Mouse (Mus musculus) liver, postnatal 0 days (tissue): ENCODE results near the gene Slc46a3.

Experiments
- CTCF ChIP-seq: sonication (generic); IDR thresholded peaks from 2 replicates; pipeline ENCODE4 v1.5.1; 2016; ENCODE audit warnings: antibody characterized with exemption, low read depth
- EP300 ChIP-seq: IDR thresholded peaks from 2 replicates; pipeline ENCODE4 v1.6.1; 2016; ENCODE audit warnings: antibody characterized with exemption, low read depth, mild to moderate bottlenecking

DNA sequence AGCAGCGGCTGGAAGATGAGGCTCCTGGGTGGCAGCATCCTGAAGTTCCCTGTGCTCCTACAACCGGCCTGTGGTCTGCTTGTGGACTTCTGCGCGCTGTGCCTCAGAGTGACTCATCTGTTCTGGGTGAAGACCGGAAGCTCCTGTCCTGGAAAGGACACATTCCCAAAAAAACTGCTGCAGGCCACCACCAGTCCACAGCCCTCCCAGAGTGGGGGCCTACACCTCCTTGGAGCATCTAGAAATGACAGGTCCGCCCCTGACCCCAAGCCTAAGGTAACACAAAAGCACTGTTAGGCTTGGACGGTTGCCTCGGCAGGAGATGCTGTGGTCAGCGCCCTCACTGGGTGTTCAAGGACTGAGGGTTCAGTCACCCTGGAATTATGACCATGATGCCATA is 8.6 kb upstream of the Slc46a3 start:
- TF ChIP-seq CTCF (no peak), EP300 (no peak)
